Mouse (Mus musculus): ENCODE measurements around the gene Ppm1h. TPM values are rescaled to one million over a fixed set of nuclear protein-coding genes. Genes with fewer than 3 reads are reported as not detected.
"Not testable (repeated sequence)": the region's sequence is repeated elsewhere in the genome, so short reads cannot be mapped to it uniquely, and the experiment has no call there.

Ppm1h gene
- polyA plus RNA-seq, 1 experiment from 2014 or later, result 8.1 TPM

DNA sequence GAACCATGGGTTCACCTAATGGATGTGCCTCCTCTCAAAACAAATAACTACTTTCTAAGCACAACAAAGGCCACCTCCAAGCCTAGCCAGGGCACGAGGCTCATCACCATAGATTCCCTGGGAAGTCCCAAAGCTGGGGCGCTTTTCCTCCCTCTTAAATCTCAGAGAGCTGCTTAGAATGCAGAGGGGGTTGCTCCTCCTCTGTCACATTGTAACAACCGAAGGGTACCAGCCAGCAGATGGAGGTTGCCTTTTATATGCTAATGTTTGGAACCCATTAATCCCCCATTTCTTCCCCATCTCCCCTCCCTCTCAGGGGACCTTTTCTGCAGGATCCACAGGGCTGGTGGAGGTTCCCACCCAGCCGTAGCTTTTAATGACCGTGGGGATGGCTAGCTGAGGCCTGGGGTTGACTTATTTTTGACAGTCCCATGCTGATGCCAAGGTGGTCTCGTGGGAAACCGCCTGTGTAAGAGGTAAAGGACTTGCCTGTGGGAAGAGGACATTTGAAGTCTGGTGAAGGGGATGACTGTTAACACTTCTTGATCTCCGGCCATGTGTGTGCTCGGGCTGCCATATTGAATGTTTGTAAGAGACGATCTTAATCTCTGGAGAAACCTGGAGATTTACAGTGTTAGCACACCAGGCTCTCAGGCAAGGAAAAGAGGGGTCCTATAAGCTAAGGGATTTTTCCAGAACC, 253.4 kb downstream of the Ppm1h start:
- peak; percentile 90 for ATAC-seq (ENCODE audit: low FRiP score, low read depth)
- no peaks in the 10 kb centered on the region for H3K36me3 ChIP-seq
- no peak overlapping the region for H3K4me3 ChIP-seq
- peak overlapping the region; percentile 89 for H3K27ac ChIP-seq (replicated peaks)
- H3K4me1 ChIP-seq, result peaks cover 38% of the 10 kb centered on the region
- WGBS, result 20% methylated on average over 10 of the region's 10 CpGs
- H3K9ac ChIP-seq (replicated peaks), result no peak overlapping the region
- no peak overlapping the region for H3K4me2 ChIP-seq (replicated peaks)
- H3K9me3 ChIP-seq, result no peaks in the 10 kb centered on the region
- peaks cover 7% of the 10 kb centered on the region; the same call in 1 of the 2 replicates for H3K27me3 ChIP-seq

DNA sequence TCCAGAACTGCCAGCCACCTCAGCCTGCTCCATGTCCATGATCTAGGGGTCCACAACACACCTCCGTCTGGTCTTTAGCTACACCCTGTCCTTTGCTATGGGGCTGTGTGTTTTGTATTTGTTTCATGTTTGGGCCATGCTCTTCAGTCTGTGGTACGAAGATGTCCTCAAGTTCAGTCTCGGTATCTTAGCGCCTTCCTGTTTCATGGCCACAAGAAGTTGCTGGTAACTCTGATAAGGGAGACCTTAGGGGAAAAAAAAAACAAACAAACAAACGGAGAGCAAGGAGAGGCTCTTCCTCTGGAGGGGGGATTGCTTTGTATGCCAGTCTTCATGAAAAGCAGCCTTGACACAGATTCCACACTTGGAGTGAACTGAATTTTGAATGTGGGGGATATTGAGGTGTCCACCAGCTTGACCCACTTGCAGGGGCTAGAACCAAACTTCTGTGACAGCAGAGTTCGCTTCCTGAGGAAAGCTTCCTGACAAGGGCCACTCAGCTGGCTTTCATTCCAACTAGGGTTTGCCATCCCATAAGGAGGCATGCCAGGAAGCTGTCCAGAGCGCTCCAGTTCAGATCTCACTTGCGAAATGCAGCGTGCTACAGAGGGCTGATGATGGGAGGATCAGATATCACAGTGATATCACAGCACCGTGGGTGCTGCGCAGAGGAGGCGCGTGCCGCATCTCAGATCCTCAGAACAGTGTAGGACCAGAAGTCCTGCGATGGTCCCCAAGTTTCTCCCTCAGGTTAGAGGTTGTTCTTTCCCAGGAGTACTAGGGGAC, 254.7 kb downstream of the Ppm1h start:
- WGBS, result 88% methylated on average over 15 of the region's 15 CpGs
- Histone ChIP-seq H3K4me2 (replicated peaks) (no peak overlapping the region), H3K9me3 (no peaks in the 10 kb centered on the region), H3K4me3 (no peak overlapping the region), H3K9ac (replicated peaks) (no peak overlapping the region), H3K36me3 (no peaks in the 10 kb centered on the region), H3K27ac (replicated peaks) (peak overlapping the region; percentile 89; the same call in 1 of the 2 replicates), H3K4me1 (peaks cover 38% of the 10 kb centered on the region), H3K27me3 (peaks cover 7% of the 10 kb centered on the region; the same call in 1 of the 2 replicates)
- ATAC-seq (ENCODE audit: low FRiP score, low read depth), result no peak

DNA sequence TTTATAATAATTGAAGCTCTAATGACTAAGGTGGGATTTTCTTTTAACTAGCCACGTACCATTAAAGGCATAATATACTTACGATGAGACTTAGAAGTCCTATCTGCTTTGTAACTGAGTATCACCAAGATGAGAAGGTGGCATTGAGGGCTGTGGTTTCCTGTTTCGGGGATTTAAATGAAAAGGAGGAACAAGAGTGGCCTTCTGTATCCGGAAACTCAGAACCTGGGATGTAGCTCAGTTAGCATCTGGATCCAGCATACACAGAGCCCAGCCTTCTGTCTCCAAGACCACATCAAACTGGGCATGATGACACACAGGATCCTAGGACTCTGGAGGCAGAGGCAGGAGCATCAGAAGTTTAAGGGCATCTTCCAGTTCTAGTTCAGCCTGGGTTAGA, 256.8 kb downstream of the Ppm1h start:
- not testable (repeated sequence) for H3K36me3 ChIP-seq; H3K27me3 ChIP-seq; H3K9ac ChIP-seq (replicated peaks); H3K27ac ChIP-seq (replicated peaks); ATAC-seq (ENCODE audit: low FRiP score, low read depth); H3K4me2 ChIP-seq (replicated peaks); H3K9me3 ChIP-seq; H3K4me3 ChIP-seq
- no CpG with 5 or more reads among the region's 4 CpGs for WGBS
- H3K4me1 ChIP-seq, result peaks cover 25% of the 10 kb centered on the region

DNA sequence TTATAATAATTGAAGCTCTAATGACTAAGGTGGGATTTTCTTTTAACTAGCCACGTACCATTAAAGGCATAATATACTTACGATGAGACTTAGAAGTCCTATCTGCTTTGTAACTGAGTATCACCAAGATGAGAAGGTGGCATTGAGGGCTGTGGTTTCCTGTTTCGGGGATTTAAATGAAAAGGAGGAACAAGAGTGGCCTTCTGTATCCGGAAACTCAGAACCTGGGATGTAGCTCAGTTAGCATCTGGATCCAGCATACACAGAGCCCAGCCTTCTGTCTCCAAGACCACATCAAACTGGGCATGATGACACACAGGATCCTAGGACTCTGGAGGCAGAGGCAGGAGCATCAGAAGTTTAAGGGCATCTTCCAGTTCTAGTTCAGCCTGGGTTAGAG, 258.8 kb downstream of the Ppm1h start:
- not testable (repeated sequence) for H3K36me3 ChIP-seq; H3K4me1 ChIP-seq; H3K9me3 ChIP-seq; H3K4me2 ChIP-seq (replicated peaks); ATAC-seq (ENCODE audit: low FRiP score, low read depth); H3K4me3 ChIP-seq; H3K27ac ChIP-seq (replicated peaks); H3K9ac ChIP-seq (replicated peaks); H3K27me3 ChIP-seq
- WGBS, result no CpG with 5 or more reads among the region's 4 CpGs

DNA sequence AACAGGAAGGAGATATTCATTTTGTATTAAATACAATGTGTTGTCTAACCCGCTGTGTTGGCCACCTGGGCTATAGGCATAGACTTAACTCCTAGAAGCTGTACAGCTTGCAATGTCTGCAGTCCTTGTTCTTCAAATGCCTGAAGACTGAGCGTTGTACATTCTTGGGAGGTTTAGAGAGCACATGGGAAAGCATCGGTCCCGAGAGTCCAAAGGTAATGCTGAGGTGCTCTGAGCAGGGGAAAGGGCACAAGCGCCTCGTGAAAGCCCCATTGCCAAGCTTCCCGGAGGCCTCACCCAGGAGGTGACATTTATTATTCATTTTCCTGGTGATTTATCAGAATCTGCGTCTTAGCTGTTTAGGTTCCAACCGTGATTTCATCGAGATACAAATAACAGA, 261.0 kb downstream of the Ppm1h start:
- H3K27ac ChIP-seq (replicated peaks), result no peak overlapping the region
- no peak for ATAC-seq (ENCODE audit: low FRiP score, low read depth)
- 91% methylated on average over 10 of the region's 10 CpGs for WGBS
- no peak overlapping the region for H3K4me3 ChIP-seq
- no peaks in the 10 kb centered on the region for H3K4me1 ChIP-seq
- H3K36me3 ChIP-seq, result no peaks in the 10 kb centered on the region
- H3K9ac ChIP-seq (replicated peaks), result no peak overlapping the region
- H3K4me2 ChIP-seq (replicated peaks), result no peak overlapping the region
- H3K27me3 ChIP-seq, result no peaks in the 10 kb centered on the region
- no peaks in the 10 kb centered on the region for H3K9me3 ChIP-seq

DNA sequence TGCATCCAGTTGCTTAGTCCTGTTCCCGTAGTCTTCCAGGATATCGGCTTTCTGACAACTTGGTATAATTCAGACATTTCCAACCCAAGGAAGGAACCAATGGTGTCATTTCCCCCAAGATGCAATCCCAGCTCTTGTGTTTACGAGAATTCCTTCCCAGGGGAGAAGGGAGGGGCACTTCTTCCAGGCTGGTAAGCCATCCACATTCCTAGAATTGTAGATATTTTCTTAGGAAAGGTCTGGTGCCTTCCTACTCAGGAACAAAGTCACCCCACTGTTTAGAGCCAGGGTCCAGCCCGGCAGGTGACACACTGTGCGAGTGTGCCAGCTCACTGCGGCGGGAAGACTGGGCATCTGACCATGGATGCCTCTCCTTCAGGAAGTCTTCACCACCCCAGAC, 264.2 kb downstream of the Ppm1h start:
- H3K4me1 ChIP-seq, result no peaks in the 10 kb centered on the region
- H3K9ac ChIP-seq (replicated peaks), result no peak overlapping the region
- WGBS, result 86% methylated on average over 7 of the region's 7 CpGs

DNA sequence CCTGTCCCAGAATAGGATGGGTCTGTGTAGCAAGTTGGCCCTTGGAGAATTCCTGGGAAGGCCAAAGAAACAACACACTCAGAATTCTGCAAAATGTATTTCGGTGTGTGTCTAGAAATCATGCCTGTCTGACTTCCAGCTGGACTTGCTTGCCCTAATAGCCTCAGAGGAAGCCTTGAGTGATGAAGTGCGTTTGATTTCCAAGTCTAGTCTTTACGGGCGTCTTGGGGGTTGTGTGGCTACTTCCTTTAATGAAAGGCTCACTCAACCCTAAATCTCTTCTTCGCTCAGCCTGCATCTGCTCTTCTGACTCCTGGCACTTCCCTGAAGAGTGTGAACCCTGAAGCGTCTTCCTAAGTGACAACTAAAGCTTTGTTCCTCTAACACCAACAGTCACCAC, 265.3 kb downstream of the Ppm1h start:
- ATAC-seq (ENCODE audit: low FRiP score, low read depth), result no peak
- Histone ChIP-seq H3K4me2 (replicated peaks) (no peak overlapping the region), H3K36me3 (no peaks in the 10 kb centered on the region), H3K27ac (replicated peaks) (no peak overlapping the region), H3K9ac (replicated peaks) (no peak overlapping the region), H3K9me3 (no peaks in the 10 kb centered on the region), H3K4me3 (no peak overlapping the region), H3K27me3 (no peaks in the 10 kb centered on the region), H3K4me1 (no peaks in the 10 kb centered on the region)
- 73% methylated on average over 6 of the region's 6 CpGs for WGBS

More for the DNA sequence above, 264.2 kb downstream of the Ppm1h start:
- H3K4me2 ChIP-seq (replicated peaks), result no peak overlapping the region
- no peak overlapping the region for H3K27ac ChIP-seq (replicated peaks)
- ATAC-seq (ENCODE audit: low FRiP score, low read depth), result no peak
- no peaks in the 10 kb centered on the region for H3K27me3 ChIP-seq
- H3K9me3 ChIP-seq, result no peaks in the 10 kb centered on the region
- no peaks in the 10 kb centered on the region for H3K36me3 ChIP-seq
- no peak overlapping the region for H3K4me3 ChIP-seq

DNA sequence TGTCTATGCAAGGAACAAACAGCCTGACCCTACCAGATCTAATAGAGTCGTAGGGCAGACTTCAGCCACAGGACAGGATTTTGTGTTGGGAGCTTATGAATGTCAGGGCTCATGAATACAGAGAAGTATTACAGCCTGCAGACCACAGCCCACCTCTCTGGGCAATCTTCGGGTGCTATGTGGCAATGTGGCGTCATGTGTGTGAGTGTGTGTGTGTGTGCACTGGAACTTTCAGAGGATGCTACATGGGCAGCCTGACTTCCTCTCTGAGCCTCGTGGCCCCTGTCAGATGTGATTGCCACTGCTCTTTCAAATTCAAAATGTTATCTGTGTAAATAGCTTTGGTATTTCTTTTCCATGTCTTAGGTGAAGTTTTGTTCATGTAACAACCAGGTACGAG, 266.3 kb downstream of the Ppm1h start:
- Histone ChIP-seq H3K27me3 (no peaks in the 10 kb centered on the region), H3K9me3 (no peaks in the 10 kb centered on the region), H3K9ac (replicated peaks) (no peak overlapping the region), H3K4me2 (replicated peaks) (no peak overlapping the region), H3K27ac (replicated peaks) (no peak overlapping the region), H3K4me1 (no peaks in the 10 kb centered on the region), H3K4me3 (no peak overlapping the region), H3K36me3 (no peaks in the 10 kb centered on the region)
- WGBS, result 81% methylated on average over 5 of the region's 5 CpGs
- no peak for ATAC-seq (ENCODE audit: low FRiP score, low read depth)

DNA sequence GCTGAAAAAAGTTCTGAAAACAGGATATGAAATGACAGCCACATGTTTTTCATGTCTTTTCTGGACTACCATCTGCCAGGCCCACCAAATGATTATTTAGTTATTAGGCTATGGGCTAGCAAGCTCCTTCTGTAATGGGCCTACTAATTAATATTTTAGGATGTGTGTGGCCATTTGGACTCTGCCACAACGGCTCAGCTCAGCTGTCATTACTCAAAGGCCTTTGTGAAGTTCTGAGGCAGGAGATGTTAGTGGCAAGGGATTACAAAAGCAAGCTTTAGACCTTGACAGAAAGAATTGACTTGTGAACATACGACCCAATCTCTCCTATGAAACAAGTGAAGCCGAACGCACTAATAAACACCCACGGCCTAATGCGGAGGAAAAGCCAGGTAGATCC, 272.4 kb downstream of the Ppm1h start:
- H3K9me3 ChIP-seq, result no peaks in the 10 kb centered on the region
- H3K9ac ChIP-seq (replicated peaks), result no peak overlapping the region
- H3K27ac ChIP-seq (replicated peaks), result no peak overlapping the region
- H3K27me3 ChIP-seq, result no peaks in the 10 kb centered on the region
- no peak overlapping the region for H3K4me3 ChIP-seq
- no peak for ATAC-seq (ENCODE audit: low FRiP score, low read depth)
- H3K36me3 ChIP-seq, result no peaks in the 10 kb centered on the region
- H3K4me2 ChIP-seq (replicated peaks), result no peak overlapping the region
- 58% methylated on average over 6 of the region's 6 CpGs for whole genome bisulfite sequencing
- no peaks in the 10 kb centered on the region; the same call in 1 of the 2 replicates for H3K4me1 ChIP-seq

DNA sequence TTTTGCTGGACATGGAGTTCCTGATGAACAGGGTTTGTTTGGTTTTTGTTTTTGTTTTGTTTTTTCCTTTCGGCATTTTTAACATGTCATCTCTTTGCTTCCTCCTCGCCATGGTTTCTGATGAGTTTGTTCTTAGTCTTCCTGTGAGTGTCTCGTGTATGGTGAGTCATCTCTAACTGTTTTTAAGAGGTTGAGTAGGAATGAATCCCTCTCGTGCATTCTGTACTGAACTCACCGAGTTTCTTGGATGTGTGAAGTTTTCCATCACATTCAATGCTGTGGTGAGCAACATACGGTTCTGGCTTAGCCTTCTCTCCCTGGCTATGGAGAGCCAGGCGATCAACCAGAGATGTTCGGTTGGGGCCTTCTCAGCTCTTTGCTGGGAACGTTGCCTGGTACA, 275.0 kb downstream of the Ppm1h start:
- H3K36me3 ChIP-seq, result no peaks in the 10 kb centered on the region
- 91% methylated on average over 9 of the region's 9 CpGs for WGBS
- H3K9me3 ChIP-seq, result no peaks in the 10 kb centered on the region
- H3K4me1 ChIP-seq, result no peaks in the 10 kb centered on the region; the same call in 1 of the 2 replicates
- H3K27ac ChIP-seq (replicated peaks), result no peak overlapping the region
- H3K27me3 ChIP-seq, result no peaks in the 10 kb centered on the region
- no peak overlapping the region for H3K9ac ChIP-seq (replicated peaks)
- no peak for ATAC-seq (ENCODE audit: low FRiP score, low read depth)
- H3K4me3 ChIP-seq, result no peak overlapping the region
- no peak overlapping the region for H3K4me2 ChIP-seq (replicated peaks)

DNA sequence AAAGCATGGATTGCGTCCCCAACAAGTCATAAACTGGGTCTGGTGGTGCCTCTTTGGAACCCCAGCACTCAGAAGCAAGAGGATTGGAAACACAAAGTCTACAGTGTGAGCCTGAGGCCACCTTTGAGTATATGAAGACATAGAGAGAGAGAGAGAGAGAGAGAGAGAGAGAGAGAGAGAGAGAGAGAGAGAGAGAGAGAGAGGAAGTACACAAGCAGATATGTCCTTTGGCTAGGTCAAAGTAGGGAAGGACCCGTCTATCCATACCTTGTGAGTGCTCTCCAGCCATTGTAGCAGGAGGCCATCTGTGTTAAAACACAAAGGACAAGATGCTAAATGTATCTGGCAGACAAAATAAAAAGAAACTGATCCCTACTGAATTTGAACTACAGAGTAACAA, 279.4 kb downstream of the Ppm1h start:
- no peak overlapping the region for H3K4me2 ChIP-seq (replicated peaks)
- peaks cover 2% of the 10 kb centered on the region; the same call in 1 of the 2 replicates for H3K27me3 ChIP-seq
- H3K4me3 ChIP-seq, result no peak overlapping the region
- ATAC-seq (ENCODE audit: low FRiP score, low read depth), result no peak
- no peak overlapping the region for H3K27ac ChIP-seq (replicated peaks)
- whole genome bisulfite sequencing, result 98% methylated on average over 2 of the region's 2 CpGs
- no peaks in the 10 kb centered on the region for H3K9me3 ChIP-seq
- H3K36me3 ChIP-seq, result no peaks in the 10 kb centered on the region
- H3K9ac ChIP-seq (replicated peaks), result no peak overlapping the region
- H3K4me1 ChIP-seq, result peaks cover 3% of the 10 kb centered on the region; the same call in 1 of the 2 replicates

DNA sequence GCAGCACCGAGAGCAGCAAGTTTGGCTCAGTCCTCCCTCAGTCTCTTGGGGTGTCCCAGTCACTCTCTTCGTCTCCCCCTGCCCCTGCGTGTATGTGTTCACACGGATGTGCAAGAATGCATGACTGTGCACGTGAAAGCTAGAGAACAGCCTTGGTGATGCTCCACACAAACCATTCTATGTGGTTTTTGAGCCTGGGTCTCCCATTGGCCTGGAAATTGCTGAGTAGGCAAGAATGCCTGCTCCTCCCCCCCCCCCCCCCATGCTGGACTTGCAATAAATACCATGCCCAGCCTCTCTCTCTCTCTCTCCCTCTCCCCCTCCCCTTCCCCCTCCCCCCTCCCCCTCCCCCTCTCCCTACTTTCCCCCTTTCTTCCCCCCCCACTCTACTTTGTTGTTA, 280.1 kb downstream of the Ppm1h start:
- H3K27ac ChIP-seq (replicated peaks), result no peak overlapping the region
- 89% methylated on average over 5 of the region's 5 CpGs for WGBS
- H3K4me2 ChIP-seq (replicated peaks), result no peak overlapping the region
- no peak for ATAC-seq (ENCODE audit: low FRiP score, low read depth)
- H3K4me1 ChIP-seq, result peaks cover 11% of the 10 kb centered on the region
- H3K9me3 ChIP-seq, result no peaks in the 10 kb centered on the region
- H3K9ac ChIP-seq (replicated peaks), result no peak overlapping the region
- H3K4me3 ChIP-seq, result no peak overlapping the region
- no peaks in the 10 kb centered on the region for H3K36me3 ChIP-seq
- H3K27me3 ChIP-seq, result peaks cover 3% of the 10 kb centered on the region; the same call in 1 of the 2 replicates

All from midbrain, embryonic 12.5 days (tissue).